Mouse (Mus musculus): ENCODE results near the gene Calcoco1. TPM values are rescaled to one million over a fixed set of nuclear protein-coding genes. Genes with fewer than 3 reads are reported as not detected.

Calcoco1 gene
- polyA plus RNA-seq, 1 experiment from 2014 or later: 41.4 TPM

- peaks cover 85% of the 10 kb centered on the region for H3K27me3 ChIP-seq
Observed at GRCm38 (mm10) chr15:102736127-102736944, 14.4 kb upstream of the Calcoco1 start.

GRCm38 (mm10) chr15:102735031-102735430 is 13.1 kb upstream of the Calcoco1 start:
- Histone ChIP-seq H3K36me3 (no peaks in the 10 kb centered on the region), H3K9me3 (no peaks in the 10 kb centered on the region), H3K27me3 (peaks cover 82% of the 10 kb centered on the region), H3K27ac (replicated peaks) (no peak overlapping the region), H3K4me3 (no peak overlapping the region), H3K9ac (replicated peaks) (no peak overlapping the region), H3K4me1 (peaks cover 16% of the 10 kb centered on the region), H3K4me2 (replicated peaks) (no peak overlapping the region)
- 32% methylated on average over 14 of the region's 14 CpGs for WGBS
- peak; percentile 24; the same call in 1 of the 2 replicates for ATAC-seq (ENCODE audit: low FRiP score, low read depth)

More at GRCm38 (mm10) chr15:102736127-102736944, 14.4 kb upstream of the Calcoco1 start:
- Histone ChIP-seq H3K4me2 (replicated peaks) (peak overlapping the region; percentile 50), H3K27ac (replicated peaks) (no peak overlapping the region), H3K36me3 (no peaks in the 10 kb centered on the region), H3K4me1 (peaks cover 16% of the 10 kb centered on the region), H3K9me3 (no peaks in the 10 kb centered on the region), H3K9ac (replicated peaks) (no peak overlapping the region), H3K4me3 (peak overlapping the region; percentile 25)
- peak; percentile 66 for ATAC-seq (ENCODE audit: low FRiP score, low read depth)
- 14% methylated on average over 27 of the region's 36 CpGs for WGBS

- H3K27ac ChIP-seq (replicated peaks): no peak overlapping the region
- H3K4me1 ChIP-seq: peaks cover 16% of the 10 kb centered on the region
- no peak overlapping the region for H3K4me2 ChIP-seq (replicated peaks)
- no peaks in the 10 kb centered on the region for H3K9me3 ChIP-seq
- 90% methylated on average over 28 of the region's 28 CpGs for whole genome bisulfite sequencing
- no peak overlapping the region for H3K9ac ChIP-seq (replicated peaks)
- H3K36me3 ChIP-seq: no peaks in the 10 kb centered on the region
- ATAC-seq (ENCODE audit: low FRiP score, low read depth): no peak
- H3K4me3 ChIP-seq: no peak overlapping the region
- peaks cover 74% of the 10 kb centered on the region for H3K27me3 ChIP-seq
Observed at GRCm38 (mm10) chr15:102733759-102734531, 12.0 kb upstream of the Calcoco1 start.

- Histone ChIP-seq H3K9me3 (no peaks in the 10 kb centered on the region), H3K9ac (replicated peaks) (no peak overlapping the region), H3K4me1 (peaks cover 16% of the 10 kb centered on the region), H3K27me3 (peaks cover 71% of the 10 kb centered on the region), H3K36me3 (no peaks in the 10 kb centered on the region), H3K4me2 (replicated peaks) (no peak overlapping the region), H3K4me3 (no peak overlapping the region), H3K27ac (replicated peaks) (no peak overlapping the region)
- WGBS: 84% methylated on average over 5 of the region's 5 CpGs
- ATAC-seq (ENCODE audit: low FRiP score, low read depth): no peak
Observed at GRCm38 (mm10) chr15:102733233-102733632, 11.3 kb upstream of the Calcoco1 start.

- Histone ChIP-seq H3K9ac (replicated peaks) (no peak overlapping the region), H3K4me1 (peaks cover 16% of the 10 kb centered on the region), H3K4me3 (no peak overlapping the region), H3K27ac (replicated peaks) (no peak overlapping the region), H3K36me3 (no peaks in the 10 kb centered on the region), H3K4me2 (replicated peaks) (no peak overlapping the region), H3K27me3 (peaks cover 67% of the 10 kb centered on the region), H3K9me3 (no peaks in the 10 kb centered on the region)
- 93% methylated on average over 6 of the region's 6 CpGs for WGBS
- ATAC-seq (ENCODE audit: low FRiP score, low read depth): no peak
Observed at GRCm38 (mm10) chr15:102732406-102732805, 10.4 kb upstream of the Calcoco1 start.

GRCm38 (mm10) chr15:102727951-102728350 is 6.0 kb upstream of the Calcoco1 start:
- Histone ChIP-seq H3K9ac (replicated peaks) (no peak overlapping the region), H3K9me3 (no peaks in the 10 kb centered on the region), H3K4me2 (replicated peaks) (no peak overlapping the region), H3K4me1 (no peaks in the 10 kb centered on the region), H3K4me3 (no peak overlapping the region), H3K27me3 (peaks cover 23% of the 10 kb centered on the region), H3K27ac (replicated peaks) (no peak overlapping the region), H3K36me3 (no peaks in the 10 kb centered on the region)
- no peak for ATAC-seq (ENCODE audit: low FRiP score, low read depth)
- 82% methylated on average over 2 of the region's 2 CpGs for WGBS

GRCm38 (mm10) chr15:102723358-102724135 is 1.6 kb upstream of the Calcoco1 start:
- Histone ChIP-seq H3K36me3 (peaks cover 11% of the 10 kb centered on the region), H3K27me3 (peaks cover 7% of the 10 kb centered on the region; the same call in 1 of the 2 replicates), H3K9ac (replicated peaks) (no peak overlapping the region), H3K27ac (replicated peaks) (no peak overlapping the region), H3K9me3 (no peaks in the 10 kb centered on the region), H3K4me2 (replicated peaks) (no peak overlapping the region), H3K4me1 (peaks cover 13% of the 10 kb centered on the region), H3K4me3 (no peak overlapping the region)
- no peak for ATAC-seq (ENCODE audit: low FRiP score, low read depth)
- 85% methylated on average over 10 of the region's 10 CpGs for WGBS

GRCm38 (mm10) chr15:102722500-102722931 is 538 bp upstream of the Calcoco1 start:
- H3K27ac ChIP-seq (replicated peaks): no peak overlapping the region
- no peak overlapping the region for H3K9ac ChIP-seq (replicated peaks)
- peak; percentile 54 for ATAC-seq (ENCODE audit: low FRiP score, low read depth)
- H3K4me1 ChIP-seq: peaks cover 13% of the 10 kb centered on the region
- H3K4me3 ChIP-seq: peak overlapping the region; percentile 60
- peaks cover 21% of the 10 kb centered on the region for H3K36me3 ChIP-seq
- H3K4me2 ChIP-seq (replicated peaks): peak overlapping the region; percentile 73
- H3K9me3 ChIP-seq: no peaks in the 10 kb centered on the region
- H3K27me3 ChIP-seq: no peaks in the 10 kb centered on the region
- WGBS: 34% methylated on average over 4 of the region's 4 CpGs

- peaks cover 34% of the 10 kb centered on the region for H3K36me3 ChIP-seq
- H3K4me1 ChIP-seq: peaks cover 15% of the 10 kb centered on the region
- no peak overlapping the region for H3K27ac ChIP-seq (replicated peaks)
- peak overlapping the region; percentile 73 for H3K4me2 ChIP-seq (replicated peaks)
- no peak for ATAC-seq (ENCODE audit: low FRiP score, low read depth)
- H3K4me3 ChIP-seq: peak overlapping the region; percentile 60
- WGBS: 23% methylated on average over 14 of the region's 14 CpGs
- H3K9ac ChIP-seq (replicated peaks): peak overlapping the region; percentile 68
- H3K27me3 ChIP-seq: no peaks in the 10 kb centered on the region; the same call in 1 of the 2 replicates
- H3K9me3 ChIP-seq: no peaks in the 10 kb centered on the region
Observed at GRCm38 (mm10) chr15:102721016-102721898, 721 bp downstream of the Calcoco1 start.

- Histone ChIP-seq H3K36me3 (peaks cover 81% of the 10 kb centered on the region), H3K4me3 (no peak overlapping the region), H3K4me1 (peaks cover 7% of the 10 kb centered on the region), H3K27me3 (peaks cover 2% of the 10 kb centered on the region; the same call in 1 of the 2 replicates), H3K27ac (replicated peaks) (no peak overlapping the region), H3K9me3 (no peaks in the 10 kb centered on the region), H3K4me2 (replicated peaks) (no peak overlapping the region), H3K9ac (replicated peaks) (0 out of 2 replicates have a peak overlapping the region, but pooled peaks have one; percentile 24)
- WGBS: 78% methylated on average over 12 of the region's 12 CpGs
- no peak for ATAC-seq (ENCODE audit: low FRiP score, low read depth)
Observed at GRCm38 (mm10) chr15:102716132-102716531, 5.8 kb downstream of the Calcoco1 start.
